Mouse (Mus musculus): ENCODE data around the gene Clic4. TPM values are rescaled to one million over a fixed set of nuclear protein-coding genes. Genes with fewer than 3 reads are reported as not detected.

Gene Clic4
- polyA plus RNA-seq, 1 experiment from 2014 or later: 108 TPM

- 67% methylated on average over 5 of the region's 5 CpGs for WGBS
- H3K27ac ChIP-seq: no peak overlapping the region
- peaks cover 56% of the 10 kb centered on the region for H3K4me1 ChIP-seq (replicated peaks)
- no peak overlapping the region for H3K4me2 ChIP-seq (replicated peaks)
- H3K36me3 ChIP-seq: 0 out of 2 replicates have a peak, but pooled peaks cover 5% of the 10 kb centered on the region
- no peaks in the 10 kb centered on the region for H3K27me3 ChIP-seq
- no peak for ATAC-seq
- no peaks in the 10 kb centered on the region for H3K9me3 ChIP-seq
- no peak overlapping the region for H3K4me3 ChIP-seq (replicated peaks)
- no peak overlapping the region for H3K9ac ChIP-seq (replicated peaks)
Measured at GRCm38 (mm10) chr4:135241669-135242068, 30.9 kb downstream of the Clic4 start.

- no peak for ATAC-seq
- H3K36me3 ChIP-seq: peaks cover 5% of the 10 kb centered on the region; the same call in 1 of the 2 replicates
- no peak overlapping the region for H3K27ac ChIP-seq
- WGBS: 76% methylated on average over 5 of the region's 5 CpGs
- no peaks in the 10 kb centered on the region for H3K9me3 ChIP-seq
- no peak overlapping the region for H3K4me2 ChIP-seq (replicated peaks)
- no peak overlapping the region for H3K4me3 ChIP-seq (replicated peaks)
- H3K4me1 ChIP-seq (replicated peaks): peaks cover 51% of the 10 kb centered on the region
- no peaks in the 10 kb centered on the region for H3K27me3 ChIP-seq
- H3K9ac ChIP-seq (replicated peaks): no peak overlapping the region
Measured at GRCm38 (mm10) chr4:135241106-135241505, 31.5 kb downstream of the Clic4 start.

DNA sequence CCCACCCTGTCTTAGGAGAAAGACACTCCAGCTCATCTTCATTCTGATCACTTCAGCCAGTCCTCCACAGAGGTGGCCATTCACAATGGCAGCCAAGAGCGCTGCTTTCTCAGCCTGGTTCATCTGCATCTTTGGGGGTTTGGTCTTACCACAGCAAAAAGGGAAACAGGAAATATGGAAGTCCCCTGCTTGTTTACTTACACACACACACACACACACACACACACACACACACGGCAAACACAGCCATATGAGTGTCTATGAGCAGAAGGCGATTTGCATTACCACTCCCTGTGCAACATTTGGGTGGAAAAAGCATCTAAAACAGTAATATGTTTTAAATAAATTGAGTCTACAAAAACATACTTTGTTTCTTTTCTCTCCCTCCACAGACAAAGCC is 32.3 kb downstream of the Clic4 start:
- ATAC-seq: no peak
- H3K9ac ChIP-seq (replicated peaks): no peak overlapping the region
- peaks cover 52% of the 10 kb centered on the region for H3K4me1 ChIP-seq (replicated peaks)
- no peaks in the 10 kb centered on the region for H3K9me3 ChIP-seq
- H3K27me3 ChIP-seq: no peaks in the 10 kb centered on the region
- peaks cover 5% of the 10 kb centered on the region; the same call in 1 of the 2 replicates for H3K36me3 ChIP-seq
- no peak overlapping the region for H3K27ac ChIP-seq
- no peak overlapping the region for H3K4me3 ChIP-seq (replicated peaks)
- no peak overlapping the region for H3K4me2 ChIP-seq (replicated peaks)
- WGBS: 82% methylated on average over 3 of the region's 3 CpGs

DNA sequence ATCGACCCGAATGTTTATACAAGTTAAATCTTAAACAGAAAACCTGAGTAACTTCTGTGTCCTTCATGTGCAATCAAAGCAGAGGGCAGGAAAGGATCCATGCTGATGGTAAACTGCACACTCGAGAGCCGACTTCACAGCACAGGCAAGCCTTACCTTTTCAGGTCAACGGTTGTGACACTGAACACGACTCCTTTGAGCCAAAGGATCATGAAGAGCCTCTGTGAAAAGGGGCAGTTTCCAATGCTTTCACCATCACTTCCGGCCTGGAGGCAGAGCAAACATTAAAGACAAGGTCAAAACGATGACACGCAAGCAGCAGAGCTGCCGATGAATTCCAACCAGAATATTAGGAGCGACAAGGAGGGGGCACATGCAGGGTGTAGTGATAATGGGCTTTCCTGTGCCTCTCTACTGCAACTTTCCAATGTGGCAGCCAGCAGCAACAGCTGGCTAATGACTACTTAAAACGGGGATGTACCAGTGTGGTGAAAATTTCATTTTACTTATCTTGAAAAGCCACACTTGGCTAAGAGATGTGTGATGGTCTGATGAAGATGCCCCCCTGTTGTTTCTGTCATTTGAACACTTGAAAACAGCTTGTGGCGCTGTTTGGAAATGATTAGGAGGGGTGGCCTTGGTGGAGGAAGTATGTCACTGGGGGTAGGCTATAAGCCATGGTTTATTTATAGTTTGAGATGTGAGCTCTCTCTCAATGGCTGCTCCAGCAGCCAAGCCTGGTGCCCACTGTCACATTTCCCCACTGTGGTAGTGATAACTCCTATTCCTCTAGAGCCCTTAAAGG is 33.7 kb downstream of the Clic4 start:
- H3K9me3 ChIP-seq: no peaks in the 10 kb centered on the region
- 79% methylated on average over 13 of the region's 13 CpGs for WGBS
- H3K27ac ChIP-seq: no peak overlapping the region
- no peak overlapping the region for H3K4me3 ChIP-seq (replicated peaks)
- H3K27me3 ChIP-seq: no peaks in the 10 kb centered on the region
- H3K36me3 ChIP-seq: peaks cover 5% of the 10 kb centered on the region; the same call in 1 of the 2 replicates
- H3K4me2 ChIP-seq (replicated peaks): no peak overlapping the region
- H3K4me1 ChIP-seq (replicated peaks): peaks cover 52% of the 10 kb centered on the region
- H3K9ac ChIP-seq (replicated peaks): no peak overlapping the region
- no peak for ATAC-seq

DNA sequence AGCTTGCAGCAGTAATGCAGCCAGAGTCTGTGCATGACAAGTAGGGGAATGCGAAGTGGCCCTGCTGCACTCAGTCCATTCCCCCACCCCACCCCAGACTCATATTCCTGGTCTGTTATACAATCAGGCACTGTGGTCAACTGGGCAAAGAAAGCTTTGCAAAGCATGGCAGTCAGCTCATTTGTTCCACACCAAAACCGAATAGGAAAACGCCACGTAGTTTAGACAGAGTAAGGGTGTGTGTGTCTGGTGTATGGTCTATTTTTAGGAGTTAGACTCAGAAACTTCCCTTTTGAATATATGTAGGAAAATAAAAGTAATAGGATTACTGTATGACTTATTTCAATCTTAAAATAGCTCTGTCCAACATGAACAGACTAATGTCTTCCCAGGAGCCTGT is 36.0 kb downstream of the Clic4 start:
- Histone ChIP-seq H3K9ac (replicated peaks) (no peak overlapping the region), H3K9me3 (no peaks in the 10 kb centered on the region), H3K27ac (no peak overlapping the region), H3K4me1 (replicated peaks) (peaks cover 37% of the 10 kb centered on the region), H3K36me3 (peaks cover 5% of the 10 kb centered on the region; the same call in 1 of the 2 replicates), H3K27me3 (no peaks in the 10 kb centered on the region), H3K4me3 (replicated peaks) (no peak overlapping the region), H3K4me2 (replicated peaks) (no peak overlapping the region)
- 94% methylated on average over 4 of the region's 4 CpGs for WGBS
- no peak for ATAC-seq

- no peak for ATAC-seq
- 71% methylated on average over 8 of the region's 8 CpGs for WGBS
- Histone ChIP-seq H3K4me2 (replicated peaks) (no peak overlapping the region), H3K27me3 (no peaks in the 10 kb centered on the region), H3K36me3 (peaks cover 5% of the 10 kb centered on the region; the same call in 1 of the 2 replicates), H3K9me3 (no peaks in the 10 kb centered on the region), H3K27ac (peak overlapping the region; percentile 30; the same call in 1 of the 2 replicates), H3K4me1 (replicated peaks) (peaks cover 32% of the 10 kb centered on the region), H3K9ac (replicated peaks) (no peak overlapping the region), H3K4me3 (replicated peaks) (no peak overlapping the region)
Measured at GRCm38 (mm10) chr4:135235546-135235945, 37.1 kb downstream of the Clic4 start.

DNA sequence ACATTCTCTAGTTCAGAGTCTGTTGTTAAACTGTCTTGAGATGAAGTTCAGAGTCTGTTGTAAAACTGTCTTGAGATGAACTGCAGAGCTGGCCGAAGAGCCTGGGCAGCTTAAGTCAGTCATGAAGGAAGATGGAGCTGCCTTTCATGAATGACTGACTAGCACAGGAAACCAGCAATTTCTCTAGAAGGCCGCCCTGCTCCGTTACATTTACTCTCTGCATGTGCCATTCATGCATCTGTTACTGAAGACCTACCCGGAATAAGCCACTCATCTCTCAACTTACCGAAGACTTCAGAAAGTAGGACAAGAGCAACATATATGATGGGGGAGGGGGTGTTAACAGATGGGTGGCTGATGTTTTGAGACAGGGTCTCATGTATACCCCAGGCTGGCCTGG is 40.1 kb downstream of the Clic4 start:
- no peaks in the 10 kb centered on the region; the same call in 1 of the 2 replicates for H3K36me3 ChIP-seq
- H3K4me2 ChIP-seq (replicated peaks): no peak overlapping the region
- no peaks in the 10 kb centered on the region for H3K9me3 ChIP-seq
- H3K4me3 ChIP-seq (replicated peaks): no peak overlapping the region
- no peak for ATAC-seq
- no peaks in the 10 kb centered on the region for H3K27me3 ChIP-seq
- no peak overlapping the region for H3K27ac ChIP-seq
- peaks cover 13% of the 10 kb centered on the region for H3K4me1 ChIP-seq (replicated peaks)
- no peak overlapping the region for H3K9ac ChIP-seq (replicated peaks)
- WGBS: 91% methylated on average over 5 of the region's 5 CpGs

- peaks cover 13% of the 10 kb centered on the region for H3K4me1 ChIP-seq (replicated peaks)
- 0 out of 2 replicates have a peak overlapping the region, but pooled peaks have one; percentile 60 for H3K27ac ChIP-seq
- H3K9me3 ChIP-seq: no peaks in the 10 kb centered on the region
- H3K4me2 ChIP-seq (replicated peaks): no peak overlapping the region
- 89% methylated on average over 5 of the region's 5 CpGs for WGBS
- no peaks in the 10 kb centered on the region; the same call in 1 of the 2 replicates for H3K36me3 ChIP-seq
- no peak overlapping the region for H3K9ac ChIP-seq (replicated peaks)
- H3K27me3 ChIP-seq: no peaks in the 10 kb centered on the region
- H3K4me3 ChIP-seq (replicated peaks): no peak overlapping the region
- ATAC-seq: no peak
Measured at GRCm38 (mm10) chr4:135231543-135231942, 41.1 kb downstream of the Clic4 start.

- peaks cover 2% of the 10 kb centered on the region for H3K36me3 ChIP-seq
- H3K27ac ChIP-seq: peak overlapping the region; percentile 60
- no peaks in the 10 kb centered on the region for H3K9me3 ChIP-seq
- no peak overlapping the region for H3K4me3 ChIP-seq (replicated peaks)
- no peak for ATAC-seq
- H3K4me1 ChIP-seq (replicated peaks): peaks cover 13% of the 10 kb centered on the region
- no peaks in the 10 kb centered on the region for H3K27me3 ChIP-seq
- no peak overlapping the region for H3K9ac ChIP-seq (replicated peaks)
- H3K4me2 ChIP-seq (replicated peaks): no peak overlapping the region
- WGBS: 80% methylated on average over 3 of the region's 3 CpGs
Measured at GRCm38 (mm10) chr4:135231136-135231535, 41.5 kb downstream of the Clic4 start.

- Histone ChIP-seq H3K9me3 (no peaks in the 10 kb centered on the region), H3K4me1 (replicated peaks) (peaks cover 11% of the 10 kb centered on the region), H3K27ac (peak overlapping the region; percentile 60), H3K36me3 (peaks cover 7% of the 10 kb centered on the region; the same call in 1 of the 2 replicates), H3K4me2 (replicated peaks) (no peak overlapping the region), H3K27me3 (no peaks in the 10 kb centered on the region), H3K9ac (replicated peaks) (no peak overlapping the region), H3K4me3 (replicated peaks) (no peak overlapping the region)
- ATAC-seq: no peak
- 60% methylated on average over 5 of the region's 5 CpGs for WGBS
Measured at GRCm38 (mm10) chr4:135230661-135231060, 42.0 kb downstream of the Clic4 start.

DNA sequence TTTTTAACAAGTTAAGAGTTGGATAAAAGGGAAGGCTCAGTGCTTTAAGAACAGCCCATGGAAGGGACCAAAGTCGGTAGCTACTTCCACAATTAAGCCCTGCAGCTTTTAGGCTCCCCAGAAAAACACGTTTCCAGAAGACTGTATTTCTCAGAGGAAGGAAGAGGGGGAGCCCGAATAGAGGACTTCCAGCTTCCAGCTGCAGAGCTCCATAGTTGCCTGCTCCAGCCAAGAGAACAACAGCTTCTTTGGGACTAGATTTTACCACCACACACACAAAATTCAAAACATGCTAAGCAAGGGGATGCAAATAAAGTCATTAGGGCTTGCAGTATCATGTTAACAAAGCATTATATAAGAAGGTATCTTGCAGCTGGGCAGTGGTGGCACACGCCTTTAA is 42.7 kb downstream of the Clic4 start:
- Histone ChIP-seq H3K4me1 (replicated peaks) (peaks cover 8% of the 10 kb centered on the region; the same call in 1 of the 2 replicates), H3K4me2 (replicated peaks) (no peak overlapping the region), H3K9me3 (no peaks in the 10 kb centered on the region), H3K36me3 (peaks cover 10% of the 10 kb centered on the region; the same call in 1 of the 2 replicates), H3K27ac (no peak overlapping the region), H3K9ac (replicated peaks) (no peak overlapping the region), H3K4me3 (replicated peaks) (no peak overlapping the region), H3K27me3 (no peaks in the 10 kb centered on the region)
- WGBS: 79% methylated on average over 4 of the region's 4 CpGs
- ATAC-seq: no peak

DNA sequence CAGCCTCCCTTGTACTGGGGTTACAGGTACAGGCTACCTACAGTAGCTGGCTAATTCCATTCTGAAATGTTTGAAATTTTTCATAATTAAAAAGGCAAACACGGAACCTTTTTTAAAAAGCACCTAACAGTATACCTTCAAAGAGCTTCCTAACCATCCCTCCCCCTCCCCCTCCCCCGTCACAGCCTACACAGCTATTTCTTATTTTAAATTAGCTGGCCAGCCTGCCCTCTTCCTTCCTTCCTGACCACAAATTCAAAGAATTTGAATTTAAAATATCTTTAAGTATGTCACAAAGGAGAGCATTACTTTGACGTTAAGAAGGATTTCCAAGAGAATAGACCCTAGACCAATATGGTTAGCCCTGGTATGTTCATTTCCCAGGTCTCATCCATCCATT is 44.5 kb downstream of the Clic4 start:
- Histone ChIP-seq H3K9me3 (no peaks in the 10 kb centered on the region), H3K36me3 (peaks cover 23% of the 10 kb centered on the region), H3K9ac (replicated peaks) (no peak overlapping the region), H3K4me3 (replicated peaks) (no peak overlapping the region), H3K27me3 (no peaks in the 10 kb centered on the region), H3K4me2 (replicated peaks) (no peak overlapping the region), H3K27ac (no peak overlapping the region), H3K4me1 (replicated peaks) (peaks cover 8% of the 10 kb centered on the region; the same call in 1 of the 2 replicates)
- WGBS: 80% methylated on average over 3 of the region's 3 CpGs
- no peak for ATAC-seq
